Mouse (Mus musculus) lung, adult 2 months (tissue): ENCODE data around the gene Sez6l.

Source experiments
- CTCF ChIP-seq: fragments of 200-500 bp; IDR thresholded peaks from 2 replicates; pipeline ENCODE4 v1.5.1; 2011; ENCODE audit warnings: mild to moderate bottlenecking, low read length, control low read depth; ENCODE audit not compliant: insufficient read depth
- POLR2A ChIP-seq: fragments of 200-500 bp; IDR thresholded peaks from 2 replicates; pipeline ENCODE4 v1.6.1; 2011; ENCODE audit warnings: low read depth, mild to moderate bottlenecking, control low read depth, low read length, borderline replicate concordance; ENCODE audit errors: extremely low read depth

DNA sequence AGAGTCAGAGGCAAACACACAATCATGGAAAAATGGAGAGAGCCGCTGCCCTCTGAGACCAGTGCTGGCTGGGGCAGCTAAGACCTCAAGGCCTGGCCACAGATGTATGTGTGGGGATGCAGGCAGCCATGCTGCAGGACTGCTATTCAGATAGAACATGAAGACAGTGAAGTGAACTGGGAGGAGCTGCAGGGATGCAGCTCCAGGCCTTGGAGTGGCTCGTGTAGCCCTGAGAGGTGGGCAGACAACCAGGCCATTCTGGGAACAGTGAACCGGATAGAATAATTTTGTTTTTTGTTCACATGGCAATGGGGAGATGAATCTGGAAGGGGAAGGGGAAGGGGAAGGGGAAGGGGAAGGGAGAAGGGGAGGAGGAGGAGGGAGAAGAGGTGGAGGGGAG, 51.0 kb downstream of the Sez6l start:
- TF ChIP-seq POLR2A (no peak), CTCF (no peak)
